Mouse (Mus musculus) CD4-positive, CD25-positive, alpha-beta regulatory T cell (primary cell): ENCODE results near the gene Dus4l. TPM values are rescaled to one million over a fixed set of nuclear protein-coding genes. Genes with fewer than 3 reads are reported as not detected.

Source experiments
- polyA plus RNA-seq: library from polyadenylated mRNA; unstranded; fragments of 100-300 nt; shearing (Covaris generic); gene quantifications from one replicate; pipeline ENCODE4 v1.2.1, GENCODE M21; 2017

Dus4l gene
- 17.4 TPM for polyA plus RNA-seq

GRCm38 (mm10) chr12:31654197-31654964 lies at the start of gene Dus4l, which contains the start of gene Cog5:
Dus4l (minus strand) TSS chr12:31654826.
Cog5 (plus strand) TSS chr12:31654869.

GRCm38 (mm10) chr12:31634343-31635239 lies 20.0 kb downstream of the Dus4l start, which contains the start of gene Bcap29:
Bcap29 (minus strand) TSS chr12:31634658.

Other genes with a start within 250 kb of the Dus4l start
- 29.0 TPM for gene Cbll1, start 155.2 kb downstream of the Dus4l start, polyA plus RNA-seq
- gene Slc26a4, start 94.9 kb downstream of the Dus4l start, polyA plus RNA-seq: not detected
- 77.6 TPM for gene Bcap29, start 20.2 kb downstream of the Dus4l start, polyA plus RNA-seq
- 55.0 TPM for gene Cog5, start within 50 bp of the Dus4l start, polyA plus RNA-seq
- gene Gpr22, start 59.1 kb upstream of the Dus4l start, polyA plus RNA-seq: 1.7 TPM